Mouse (Mus musculus) forebrain, embryonic 11.5 days (tissue): ENCODE measurements at regions not wholly inside any gene's neighbourhood (a gene's known extent, or its start where the extent isn't known, plus 50 kb on each side); places are given as distances from the start of the nearest gene placed in this dataset.

Experiments
- ATAC-seq: fragments of 200-750 bp; cut with Nextera tagmentation; replicated peaks from 2 replicates; pipeline ENCODE4 v1.8.0; 2017; ENCODE audit warnings: moderate TSS enrichment; ENCODE audit not compliant: low FRiP score
- DNase-seq: peaks from one replicate; pipeline ENCODE4 v3.0.0-alpha.2; 2017; ENCODE audit warnings: low spot score
- H3K27ac ChIP-seq: fragments of 300-500 bp; sonication (generic); 2 replicates; pipeline ENCODE4 v1.5.1; 2014; ENCODE audit warnings: low read depth, low read length
- H3K27me3 ChIP-seq: fragments of 300-500 bp; sonication (generic); 2 replicates; pipeline ENCODE4 v1.6.1; 2014; ENCODE audit warnings: mild to moderate bottlenecking, low read length, mixed read lengths; ENCODE audit not compliant: control insufficient read depth, insufficient read depth
- H3K36me3 ChIP-seq: fragments of 300-500 bp; sonication (generic); 2 replicates; pipeline ENCODE4 v1.6.1; 2014; ENCODE audit warnings: mild to moderate bottlenecking, low read length, moderate library complexity, mixed read lengths; ENCODE audit not compliant: control insufficient read depth, insufficient read depth
- H3K4me1 ChIP-seq: fragments of 300-500 bp; sonication (generic); replicated peaks from 2 replicates; pipeline ENCODE4 v1.6.1; 2014; ENCODE audit warnings: low read length, mixed read lengths; ENCODE audit not compliant: control insufficient read depth, insufficient read depth
- H3K4me2 ChIP-seq: fragments of 300-500 bp; sonication (generic); 2 replicates; pipeline ENCODE4 v1.6.1; 2014; ENCODE audit warnings: low read depth, mild to moderate bottlenecking, low read length, moderate library complexity, mixed read lengths; ENCODE audit not compliant: severe bottlenecking
- H3K4me3 ChIP-seq: fragments of 300-500 bp; sonication (generic); 2 replicates; pipeline ENCODE4 v1.5.1; 2014; ENCODE audit warnings: low read depth, low read length
- H3K9ac ChIP-seq: fragments of 300-500 bp; sonication (generic); 2 replicates; pipeline ENCODE4 v1.6.1; 2014; ENCODE audit warnings: low read length
- H3K9me3 ChIP-seq: fragments of 300-500 bp; sonication (generic); 2 replicates; pipeline ENCODE4 v1.6.1; 2016; ENCODE audit warnings: low read length, mixed read lengths; ENCODE audit not compliant: control insufficient read depth
- WGBS: fragments of 180-500 bp; shearing (Covaris S2); extraction: QIAGEN DNeasy Blood & Tissue Kit; methylation state at CpG from one replicate; pipeline ENCODE4 v1.1.7; 2014; 5-methylcytosine and 5-hydroxymethylcytosine counted together

DNA sequence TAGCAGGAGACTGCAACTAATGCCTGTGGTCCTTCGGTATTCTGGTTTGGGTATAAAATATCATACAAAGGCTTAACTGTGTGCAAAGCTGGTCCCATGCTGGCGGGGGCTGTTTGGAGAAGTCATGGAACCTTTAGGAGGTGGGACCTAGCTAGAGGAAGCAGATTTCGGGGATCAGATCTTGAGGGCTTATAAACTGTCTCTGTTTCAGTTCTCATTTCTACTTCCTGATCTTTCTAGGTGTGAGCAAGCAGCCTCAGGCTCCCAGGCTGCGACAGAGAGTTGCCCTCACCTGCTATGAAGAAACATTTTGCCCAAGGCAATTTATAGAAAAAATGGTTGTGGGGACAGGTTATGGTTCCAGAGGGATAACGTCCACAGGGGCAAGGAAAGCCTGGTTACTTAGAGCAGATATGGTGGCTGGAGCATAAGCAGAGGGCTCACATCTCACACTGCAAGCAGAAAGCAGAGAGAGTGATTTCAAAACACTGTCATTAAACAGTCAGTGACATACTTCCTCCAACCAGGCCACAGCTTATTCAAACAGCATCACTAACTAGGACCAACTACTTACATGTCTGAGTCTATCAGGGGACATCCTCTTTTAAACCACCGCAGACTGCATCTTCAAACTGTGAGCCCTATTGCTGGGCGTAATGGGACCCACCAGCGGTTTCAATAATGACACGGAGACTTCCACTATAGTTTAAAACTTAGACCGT, 188.1 kb downstream of the 1500009L16Rik start:
- no peak for ATAC-seq
- H3K9me3 ChIP-seq: no peaks in the 10 kb centered on the region
- no peak overlapping the region for H3K27ac ChIP-seq
- no peak overlapping the region for H3K4me3 ChIP-seq
- no peak overlapping the region for H3K9ac ChIP-seq
- H3K36me3 ChIP-seq: no peaks in the 10 kb centered on the region
- no peak for DNase-seq
- 89% methylated on average over 10 of the region's 10 CpGs for WGBS
- peaks cover 9% of the 10 kb centered on the region; the same call in 1 of the 2 replicates for H3K4me1 ChIP-seq
- H3K27me3 ChIP-seq: no peaks in the 10 kb centered on the region
- H3K4me2 ChIP-seq: no peak overlapping the region

DNA sequence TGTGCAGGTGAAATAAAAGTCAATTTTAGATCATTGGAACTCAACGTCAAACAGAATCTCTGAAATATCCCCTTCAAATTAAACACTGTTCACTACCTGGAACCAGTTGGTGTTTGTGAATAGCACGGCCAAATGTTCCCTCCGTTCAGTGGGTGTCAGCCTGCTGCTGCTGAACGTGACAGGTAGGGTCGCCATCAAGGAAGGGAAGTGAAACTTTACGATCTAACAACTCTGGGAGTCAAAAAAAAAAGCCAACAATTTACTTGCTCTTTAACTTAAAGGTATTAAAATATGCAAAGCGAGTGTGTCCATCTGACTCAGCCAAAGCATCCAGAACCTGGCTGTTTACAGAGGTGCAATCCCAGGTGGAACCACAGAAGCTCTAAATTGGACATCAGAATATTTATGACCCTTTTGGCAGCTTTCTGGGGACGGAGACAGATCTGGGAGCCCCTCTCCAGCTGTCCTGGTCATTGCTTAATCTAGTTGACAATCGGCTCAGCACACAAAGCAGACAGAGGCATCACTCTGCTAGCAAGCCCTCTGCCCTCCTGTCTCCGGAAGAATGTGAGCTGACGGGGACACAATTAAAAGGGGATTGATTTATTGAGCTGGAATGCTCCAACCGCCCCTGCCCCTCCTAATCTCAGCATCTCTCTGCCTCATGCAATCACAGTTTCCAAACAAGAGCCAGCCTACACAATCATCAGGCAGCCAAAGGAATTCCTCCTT, 191.9 kb downstream of the 1500009L16Rik start:
- ATAC-seq (peak; percentile 39; the same call in 1 of the 2 replicates), DNase-seq (peak; percentile 59)
- Histone ChIP-seq H3K36me3 (no peaks in the 10 kb centered on the region), H3K4me1 (peaks cover 7% of the 10 kb centered on the region; the same call in 1 of the 2 replicates), H3K4me2 (no peak overlapping the region), H3K9ac (no peak overlapping the region; the same call in 1 of the 2 replicates), H3K27ac (no peak overlapping the region), H3K4me3 (no peak overlapping the region), H3K27me3 (no peaks in the 10 kb centered on the region), H3K9me3 (no peaks in the 10 kb centered on the region)
- WGBS: 33% methylated on average over 12 of the region's 12 CpGs

DNA sequence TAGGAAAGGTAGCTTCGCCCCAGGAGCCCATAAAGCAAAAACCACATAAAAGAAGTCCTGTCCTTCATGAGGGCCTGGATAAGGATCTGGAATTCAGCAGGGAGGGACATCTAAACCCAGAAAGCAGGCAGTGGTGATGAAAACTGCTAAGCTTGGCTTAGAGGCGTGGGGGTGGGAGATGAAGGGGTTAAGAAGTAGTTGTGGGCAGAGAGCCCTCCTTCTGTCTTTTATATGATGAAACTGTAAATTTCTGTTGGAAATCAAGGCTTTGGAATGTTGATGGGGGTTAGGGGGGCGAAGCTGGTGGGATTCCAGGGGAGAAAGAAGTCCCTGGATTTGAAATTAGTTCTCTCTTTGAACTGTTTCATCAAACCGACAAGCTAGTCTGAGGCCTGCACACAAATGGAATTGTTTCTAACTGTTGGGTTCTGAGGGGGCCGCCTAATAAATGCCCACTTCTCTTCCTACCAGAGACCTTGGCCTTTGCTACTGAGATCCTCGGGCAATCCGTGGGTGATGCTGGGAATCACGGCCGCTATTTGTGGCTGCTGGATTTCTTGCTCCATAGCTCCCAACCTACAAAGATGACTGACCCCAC, 192.6 kb downstream of the 1500009L16Rik start:
- no peaks in the 10 kb centered on the region; the same call in 1 of the 2 replicates for H3K9me3 ChIP-seq
- no peak for DNase-seq
- H3K27ac ChIP-seq: no peak overlapping the region
- peaks cover 7% of the 10 kb centered on the region; the same call in 1 of the 2 replicates for H3K4me1 ChIP-seq
- 0 out of 2 replicates have a peak, but pooled peaks have one; percentile 12 for ATAC-seq
- no peak overlapping the region for H3K4me2 ChIP-seq
- no peaks in the 10 kb centered on the region for H3K27me3 ChIP-seq
- H3K9ac ChIP-seq: no peak overlapping the region; the same call in 1 of the 2 replicates
- H3K36me3 ChIP-seq: no peaks in the 10 kb centered on the region
- H3K4me3 ChIP-seq: no peak overlapping the region
- 39% methylated on average over 9 of the region's 9 CpGs for WGBS

DNA sequence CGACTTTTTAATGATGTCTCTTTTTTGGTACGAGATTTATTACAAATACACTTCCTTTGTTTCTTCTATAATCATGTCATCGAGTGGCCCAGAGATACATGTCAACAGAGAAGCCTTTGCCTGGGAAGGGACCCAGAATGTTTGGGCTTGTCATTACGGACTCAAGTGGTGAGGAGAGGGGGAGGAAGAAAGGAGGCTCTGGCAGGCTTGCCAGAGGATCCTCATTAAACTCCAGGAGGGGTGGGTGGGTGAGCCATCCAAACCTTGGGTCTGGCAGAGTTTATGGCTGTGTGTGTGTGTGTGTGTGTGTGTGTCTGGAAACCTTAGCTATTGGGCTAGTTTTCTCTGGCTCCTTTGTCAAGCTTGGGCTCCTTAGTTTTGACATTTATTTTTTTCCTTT, 204.3 kb downstream of the 1500009L16Rik start:
- Histone ChIP-seq H3K27ac (no peak overlapping the region), H3K4me2 (no peak overlapping the region), H3K4me3 (no peak overlapping the region), H3K4me1 (no peaks in the 10 kb centered on the region), H3K27me3 (no peaks in the 10 kb centered on the region), H3K9ac (no peak overlapping the region), H3K9me3 (no peaks in the 10 kb centered on the region), H3K36me3 (no peaks in the 10 kb centered on the region)
- no peak for DNase-seq
- 76% methylated on average over 4 of the region's 4 CpGs for WGBS
- no peak for ATAC-seq

DNA sequence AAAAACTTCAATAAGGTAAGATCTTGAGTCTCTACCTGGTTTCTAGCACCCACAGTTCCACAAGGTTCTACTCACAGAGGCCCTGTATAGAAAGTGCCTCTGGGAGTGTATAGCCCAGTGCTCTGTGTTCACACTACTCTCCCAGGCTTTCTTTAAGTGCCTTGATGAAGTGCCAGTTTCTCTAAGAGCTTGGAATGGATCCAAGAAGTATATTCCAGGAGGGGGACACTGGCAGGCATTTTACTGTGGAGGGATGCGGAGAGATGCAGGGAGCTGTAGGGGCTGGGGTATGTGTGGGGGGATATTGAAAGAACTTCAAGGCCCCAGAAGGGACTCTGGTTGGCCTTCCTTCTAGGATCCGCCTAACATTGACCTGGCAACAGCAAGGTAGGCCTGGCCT, 204.9 kb downstream of the 1500009L16Rik start:
- WGBS: 92% methylated on average over 2 of the region's 2 CpGs
- H3K36me3 ChIP-seq: no peaks in the 10 kb centered on the region
- H3K4me3 ChIP-seq: no peak overlapping the region
- no peaks in the 10 kb centered on the region for H3K9me3 ChIP-seq
- DNase-seq (no peak), ATAC-seq (no peak)
- H3K4me2 ChIP-seq: no peak overlapping the region
- no peak overlapping the region for H3K9ac ChIP-seq
- H3K27me3 ChIP-seq: no peaks in the 10 kb centered on the region
- H3K4me1 ChIP-seq: no peaks in the 10 kb centered on the region
- H3K27ac ChIP-seq: no peak overlapping the region

DNA sequence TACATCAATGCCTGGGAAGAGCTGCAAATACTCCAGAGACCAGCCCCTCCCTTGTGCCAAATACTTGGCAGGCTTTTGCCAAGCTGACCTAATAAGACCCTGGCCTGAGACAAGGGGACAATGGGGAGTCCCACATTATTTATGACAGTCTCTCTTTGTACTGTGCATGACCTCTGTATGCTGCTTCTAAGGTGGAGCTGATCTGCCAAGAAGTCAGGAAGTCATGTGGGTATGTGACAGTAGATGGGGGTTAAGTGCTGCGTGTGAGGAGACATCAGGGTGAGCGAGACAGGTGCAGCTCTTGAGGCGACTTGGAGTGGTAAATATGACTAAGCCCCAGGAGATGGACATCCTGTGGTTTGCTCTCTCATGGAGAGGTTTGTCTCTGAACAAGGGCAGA, 209.1 kb downstream of the 1500009L16Rik start:
- Histone ChIP-seq H3K4me2 (no peak overlapping the region), H3K27me3 (no peaks in the 10 kb centered on the region), H3K9me3 (no peaks in the 10 kb centered on the region), H3K36me3 (no peaks in the 10 kb centered on the region), H3K9ac (no peak overlapping the region), H3K27ac (no peak overlapping the region), H3K4me3 (no peak overlapping the region), H3K4me1 (no peaks in the 10 kb centered on the region)
- DNase-seq: no peak
- ATAC-seq: no peak
- WGBS: 94% methylated on average over 3 of the region's 3 CpGs

DNA sequence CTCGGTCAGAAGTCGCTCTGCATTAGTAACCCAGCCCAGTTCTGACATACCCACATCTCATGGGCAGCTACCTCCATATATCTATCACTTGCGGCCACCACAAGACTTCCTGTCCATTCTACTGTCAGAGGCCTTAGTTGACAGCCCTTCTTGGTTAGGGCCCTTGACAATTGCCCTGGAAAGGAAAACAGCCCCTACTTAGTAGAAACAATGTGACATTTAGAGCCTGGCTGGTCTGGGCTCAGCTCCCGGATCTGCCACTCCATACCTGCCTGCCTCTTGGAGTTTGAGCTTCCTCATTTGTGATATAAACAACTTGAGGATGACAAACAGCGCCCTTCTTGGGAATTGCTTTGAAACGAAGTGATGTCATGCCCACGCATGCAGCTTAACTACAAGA, 210.5 kb downstream of the 1500009L16Rik start:
- WGBS: 91% methylated on average over 7 of the region's 7 CpGs

DNA sequence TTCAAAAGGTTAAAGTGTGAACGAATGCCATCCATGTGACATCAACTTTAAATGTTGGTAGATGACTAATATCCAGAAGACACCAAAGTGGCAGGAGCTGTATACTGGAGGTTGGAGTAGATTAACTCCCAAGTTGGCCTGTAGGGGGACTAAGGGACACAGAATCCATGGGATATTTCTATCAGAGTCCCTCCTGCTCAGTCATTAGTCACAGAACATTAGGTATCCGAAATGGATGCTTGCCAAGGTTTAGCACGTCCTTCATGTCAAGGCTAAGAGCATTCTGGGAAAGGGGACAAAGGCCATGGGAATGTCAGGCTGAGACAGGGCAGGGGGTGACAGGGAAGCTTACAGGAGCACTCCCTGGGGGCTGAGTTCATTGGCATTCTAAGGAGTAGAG, 211.8 kb downstream of the 1500009L16Rik start:
- 75% methylated on average over 3 of the region's 3 CpGs for WGBS
- ATAC-seq: no peak
- H3K36me3 ChIP-seq: no peaks in the 10 kb centered on the region
- H3K9ac ChIP-seq: no peak overlapping the region
- no peak overlapping the region for H3K4me3 ChIP-seq
- H3K27ac ChIP-seq: no peak overlapping the region
- H3K4me1 ChIP-seq: no peaks in the 10 kb centered on the region
- H3K9me3 ChIP-seq: no peaks in the 10 kb centered on the region
- H3K4me2 ChIP-seq: no peak overlapping the region
- no peak for DNase-seq
- H3K27me3 ChIP-seq: no peaks in the 10 kb centered on the region

More for the DNA sequence above, 210.5 kb downstream of the 1500009L16Rik start:
- H3K4me3 ChIP-seq: no peak overlapping the region
- no peak for DNase-seq
- no peaks in the 10 kb centered on the region for H3K9me3 ChIP-seq
- no peaks in the 10 kb centered on the region for H3K36me3 ChIP-seq
- H3K9ac ChIP-seq: no peak overlapping the region
- H3K4me1 ChIP-seq: no peaks in the 10 kb centered on the region
- H3K27me3 ChIP-seq: no peaks in the 10 kb centered on the region
- ATAC-seq: no peak
- no peak overlapping the region for H3K27ac ChIP-seq
- H3K4me2 ChIP-seq: no peak overlapping the region
